Mouse (Mus musculus) c-Kit-negative CD71-positive TER-119-positive erythroid progenitor cells, embryonic 14.5 days (primary cell): Measurements from ENCODE around the gene Btaf1.

Experiments
- DNase-seq: peaks from one replicate; pipeline ENCODE4 v3.0.0-alpha.2; 2013; ENCODE audit warnings: low read depth, low spot score

Gene Btaf1

GRCm38 (mm10) chr19:36925671-36926552, at the start of gene Btaf1:
TSS of gene Btaf1 (plus strand) at chr19:36926079.
- peak; percentile 73 for DNase-seq

- no peak for DNase-seq
These were observed 48.5 kb upstream of the Btaf1 start for GRCm38 (mm10) chr19:36877329-36877728.

- no peak for DNase-seq
These were observed 47.0 kb upstream of the Btaf1 start for GRCm38 (mm10) chr19:36878743-36879495.

GRCm38 (mm10) chr19:36883119-36883518, 42.8 kb upstream of the Btaf1 start:
- DNase-seq, result no peak

GRCm38 (mm10) chr19:36886316-36886715, 39.6 kb upstream of the Btaf1 start:
- no peak for DNase-seq

GRCm38 (mm10) chr19:36887706-36888105, 38.2 kb upstream of the Btaf1 start:
- no peak for DNase-seq

- no peak for DNase-seq
These were observed 34.1 kb upstream of the Btaf1 start for GRCm38 (mm10) chr19:36891746-36892145.

- no peak for DNase-seq
These were observed 28.9 kb upstream of the Btaf1 start for GRCm38 (mm10) chr19:36896791-36897569.

GRCm38 (mm10) chr19:36897778-36898177, 28.1 kb upstream of the Btaf1 start:
- DNase-seq, result no peak

GRCm38 (mm10) chr19:36903377-36903776, 22.5 kb upstream of the Btaf1 start:
- DNase-seq, result no peak

- DNase-seq, result no peak
These were observed 21.5 kb upstream of the Btaf1 start for GRCm38 (mm10) chr19:36904211-36905007.

GRCm38 (mm10) chr19:36909150-36909549, 16.7 kb upstream of the Btaf1 start:
- no peak for DNase-seq

- DNase-seq, result peak; percentile 67
These were observed 16.1 kb upstream of the Btaf1 start for GRCm38 (mm10) chr19:36909676-36910292.

GRCm38 (mm10) chr19:36910424-36911045, 15.3 kb upstream of the Btaf1 start:
- no peak for DNase-seq

- no peak for DNase-seq
These were observed 12.8 kb upstream of the Btaf1 start for GRCm38 (mm10) chr19:36913064-36913463.

GRCm38 (mm10) chr19:36916206-36916605, 9.7 kb upstream of the Btaf1 start:
- no peak for DNase-seq

GRCm38 (mm10) chr19:36916876-36917389, 8.9 kb upstream of the Btaf1 start:
- no peak for DNase-seq

GRCm38 (mm10) chr19:36918441-36919301, 7.2 kb upstream of the Btaf1 start:
- DNase-seq, result no peak

GRCm38 (mm10) chr19:36919466-36919865, 6.4 kb upstream of the Btaf1 start, which contains the start of gene Fgfbp3:
TSS of gene Fgfbp3 (minus strand) at chr19:36919615.
- DNase-seq, result no peak
